Mouse (Mus musculus): ENCODE data around the gene Hoxb13.

DNA sequence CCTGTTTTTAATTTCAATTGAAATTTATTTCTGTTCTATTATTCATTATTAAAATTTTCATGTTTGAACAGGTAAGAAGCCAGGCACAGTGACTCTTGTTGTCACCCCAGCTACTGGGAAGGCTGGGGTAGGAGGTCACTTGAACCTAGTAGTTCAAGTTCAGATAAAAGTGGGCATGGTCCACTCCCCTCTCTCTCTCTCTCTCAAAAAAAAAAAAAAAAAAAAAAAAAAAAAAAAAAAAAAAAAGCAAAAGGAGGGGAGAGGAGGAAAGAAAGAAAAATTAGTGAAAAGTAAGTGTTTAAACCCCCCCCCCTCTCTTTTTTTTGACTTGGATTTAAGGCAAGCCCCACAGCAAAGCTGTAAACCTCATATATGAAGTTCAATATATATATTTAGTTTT lies 9.9 kb upstream of the Hoxb13 start:
- TF ChIP-seq EP300 (IDR thresholded peaks at IDR 0.05; ENCODE audit: low read depth) (no peak), CTCF (IDR thresholded peaks at IDR 0.05; ENCODE audit: low read depth) (no peak)

All from liver, postnatal 0 days (tissue).